Mouse (Mus musculus): ENCODE data around the gene St3gal3. TPM values are rescaled to one million over a fixed set of nuclear protein-coding genes. Genes with fewer than 3 reads are reported as not detected.

The St3gal3 gene
- total RNA-seq, 2 experiments from 2014 or later: 41.9 to 42.1 TPM

DNA sequence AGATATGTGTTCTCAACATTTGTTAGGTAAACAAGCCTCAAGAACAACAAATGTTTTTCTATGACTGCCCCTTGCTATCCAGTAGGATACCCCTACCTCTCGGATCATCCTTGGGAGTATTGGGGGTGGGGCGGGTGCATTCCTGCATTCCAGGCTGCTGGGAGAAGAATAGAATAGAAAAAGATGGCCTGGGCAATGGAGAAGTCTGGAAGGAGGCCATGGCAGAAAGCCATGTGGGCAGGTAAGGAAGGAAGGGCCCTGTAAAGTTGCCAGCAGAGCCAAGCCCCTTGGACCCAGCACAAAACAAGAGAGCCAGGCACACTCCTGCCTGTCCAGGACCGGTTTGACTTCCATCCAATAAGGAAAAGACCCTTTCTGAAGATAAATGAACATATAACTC is 221.3 kb downstream of the St3gal3 start:
- peak overlapping the region; percentile 100 for H3K27ac ChIP-seq
- TF ChIP-seq CTCF (conservative IDR thresholded peaks at IDR 0.05): no peak
- peak overlapping the region; percentile 85 for H3K4me3 ChIP-seq
- DNase-seq (ENCODE audit: low spot score in 2 of 2): no peak

DNA sequence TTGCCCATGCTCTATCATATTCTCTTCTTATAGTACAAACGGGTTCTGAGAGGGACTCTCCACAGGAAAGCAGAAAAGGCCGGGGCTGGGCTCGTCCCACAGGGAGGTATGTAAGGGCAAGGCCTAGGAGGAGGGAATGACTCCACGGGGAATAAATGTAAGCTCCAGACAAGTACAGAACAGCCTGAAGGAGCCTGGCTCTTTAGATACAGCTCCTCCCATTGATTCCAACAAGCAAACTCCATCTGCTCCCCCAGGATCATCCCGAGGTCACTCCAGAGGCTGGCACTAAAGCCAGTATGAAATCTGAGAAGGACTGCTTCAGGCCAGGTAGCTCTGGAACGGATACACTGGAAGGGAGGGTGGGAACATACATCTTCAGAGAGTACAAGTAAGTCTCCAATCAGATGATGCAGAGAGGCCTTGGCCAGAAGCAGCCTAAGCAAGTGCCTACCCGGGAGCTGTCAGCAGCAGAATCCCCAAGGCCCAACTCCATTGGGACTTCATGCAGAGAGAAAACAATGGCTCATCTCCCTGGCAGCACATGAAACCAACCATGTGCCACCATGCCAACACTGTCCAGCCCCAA is 221.9 kb downstream of the St3gal3 start:
- no peak for DNase-seq (ENCODE audit: low spot score in 2 of 2)
- Histone ChIP-seq H3K4me3 (peak overlapping the region; percentile 85), H3K27ac (peak overlapping the region; percentile 100)
- TF ChIP-seq CTCF (conservative IDR thresholded peaks at IDR 0.05): no peak

DNA sequence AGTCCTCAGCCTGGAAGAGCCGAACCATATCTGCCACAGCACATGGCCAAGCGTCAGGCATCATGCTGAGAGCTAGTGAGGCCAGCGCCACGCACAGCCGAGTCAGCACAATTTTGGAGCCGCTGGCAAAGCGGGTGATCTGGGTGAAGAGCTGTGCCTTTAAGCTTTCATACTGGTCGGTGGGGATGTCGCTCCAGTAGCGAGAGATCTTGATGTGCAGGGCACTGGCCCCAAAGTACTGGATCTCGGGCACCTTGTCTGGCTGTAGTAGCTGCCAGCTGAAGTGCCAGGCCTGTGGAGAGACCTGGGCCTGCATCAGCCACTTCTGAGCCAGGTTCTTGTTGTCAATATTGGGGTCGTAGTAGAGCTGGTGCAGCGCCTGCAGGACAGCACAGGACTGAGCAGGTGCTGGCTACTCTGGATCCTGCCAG is 222.6 kb downstream of the St3gal3 start:
- no peak for DNase-seq (ENCODE audit: low spot score in 2 of 2)
- TF ChIP-seq CTCF (conservative IDR thresholded peaks at IDR 0.05): no peak
- H3K27ac ChIP-seq: peak overlapping the region; percentile 100
- H3K4me3 ChIP-seq: peak overlapping the region; percentile 85

DNA sequence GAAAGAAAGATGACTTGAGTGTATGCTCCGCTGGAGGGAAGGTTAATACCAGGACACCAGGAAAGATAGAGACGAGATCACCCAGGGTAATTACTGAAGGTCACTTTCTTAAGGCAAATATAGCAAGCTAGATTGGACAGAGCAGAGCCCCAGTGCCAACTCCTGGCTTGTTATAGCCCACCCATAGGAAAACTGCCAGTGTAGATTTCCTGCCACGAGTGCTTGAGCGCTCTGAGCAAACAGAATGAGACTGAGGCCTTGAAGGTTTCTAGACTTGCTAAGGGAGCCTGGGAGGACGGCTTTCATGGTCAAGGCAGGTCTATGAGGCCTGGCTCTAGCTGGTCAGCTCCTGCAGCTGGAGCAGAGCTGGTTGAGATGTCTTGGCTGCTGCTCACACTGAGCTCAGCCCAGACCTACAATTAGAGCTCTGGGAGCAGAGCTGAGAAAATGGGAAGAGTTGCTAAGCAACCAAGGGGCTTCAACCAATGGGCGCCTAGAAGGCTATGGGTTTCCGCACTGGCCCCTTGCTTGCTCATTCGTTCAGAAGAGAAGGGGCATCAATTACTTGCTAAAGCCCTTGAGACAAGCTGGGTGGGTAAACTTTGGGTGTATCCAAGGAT is 225.8 kb downstream of the St3gal3 start:
- H3K4me3 ChIP-seq: peak overlapping the region; percentile 44
- H3K27ac ChIP-seq: peak overlapping the region; percentile 87
- no peak for DNase-seq (ENCODE audit: low spot score in 2 of 2)
- TF ChIP-seq CTCF (conservative IDR thresholded peaks at IDR 0.05): no peak

DNA sequence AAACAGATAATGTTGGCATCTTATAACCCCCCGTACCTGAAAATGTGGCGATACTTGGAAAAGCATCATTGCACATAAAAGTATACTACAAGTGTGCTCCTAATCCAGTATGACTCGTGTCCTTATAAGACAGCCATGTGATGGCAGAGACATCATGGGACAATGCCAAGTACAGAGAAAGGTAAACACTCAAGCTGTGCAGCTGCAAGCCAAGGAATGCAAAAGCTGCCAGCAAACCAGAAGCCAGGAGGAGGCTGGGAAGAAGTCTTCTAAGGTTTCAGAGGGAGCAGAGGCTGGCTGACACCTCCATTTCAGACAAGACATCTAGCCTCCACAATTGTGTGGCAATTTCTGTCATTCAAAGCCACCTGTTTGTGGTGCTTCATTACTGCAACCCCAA is 228.5 kb downstream of the St3gal3 start:
- no peak for TF ChIP-seq CTCF (conservative IDR thresholded peaks at IDR 0.05)
- H3K27ac ChIP-seq: peak overlapping the region; percentile 28
- no peak overlapping the region for H3K4me3 ChIP-seq
- no peak for DNase-seq (ENCODE audit: low spot score in 2 of 2)

DNA sequence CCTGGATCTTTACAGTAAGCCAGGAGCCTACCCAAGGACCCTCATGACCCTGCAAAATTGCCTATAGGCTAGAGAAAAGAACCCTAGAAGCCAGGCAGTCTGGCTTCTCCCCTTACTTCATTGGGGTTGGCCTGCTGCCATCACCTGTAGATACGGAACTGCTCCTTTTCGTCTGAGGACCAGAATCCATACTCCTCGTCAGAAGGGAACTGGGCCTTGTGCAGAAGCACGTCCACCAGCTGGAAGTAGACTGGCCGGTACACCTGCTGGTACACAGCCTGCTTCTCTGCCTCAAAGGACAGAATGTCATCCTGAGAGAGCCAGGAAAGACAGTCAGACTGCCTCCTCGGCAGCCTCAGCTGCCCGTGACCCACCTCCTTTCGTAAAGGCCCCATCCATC is 230.0 kb downstream of the St3gal3 start:
- Histone ChIP-seq H3K27ac (peak overlapping the region; percentile 79), H3K4me3 (no peak overlapping the region)
- no peak for DNase-seq (ENCODE audit: low spot score in 2 of 2)
- TF ChIP-seq CTCF (conservative IDR thresholded peaks at IDR 0.05): no peak

DNA sequence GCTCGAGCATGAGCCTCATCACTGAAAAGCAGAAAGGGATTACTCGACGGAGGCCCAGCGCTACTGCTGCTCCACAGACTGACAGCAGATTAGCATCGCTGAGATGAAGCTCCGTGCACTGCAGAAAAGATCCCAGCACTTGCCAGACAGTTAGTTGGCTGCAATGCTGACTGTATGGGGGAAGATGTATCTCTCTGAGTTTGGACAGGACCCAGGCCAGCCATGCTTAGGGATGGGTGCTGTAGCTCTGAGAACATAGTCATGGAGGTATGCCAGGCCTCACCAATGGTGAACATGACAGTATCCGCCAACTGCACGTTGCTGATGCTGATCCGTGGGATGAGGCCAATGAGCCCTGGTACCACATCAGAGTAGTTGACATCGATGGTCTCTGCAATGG is 230.6 kb downstream of the St3gal3 start:
- no peak for TF ChIP-seq CTCF (conservative IDR thresholded peaks at IDR 0.05)
- peak in 1 of 2 experiments; percentile 67 for DNase-seq (ENCODE audit: low spot score in 2 of 2)
- no peak overlapping the region for H3K4me3 ChIP-seq
- peak overlapping the region; percentile 79 for H3K27ac ChIP-seq

DNA sequence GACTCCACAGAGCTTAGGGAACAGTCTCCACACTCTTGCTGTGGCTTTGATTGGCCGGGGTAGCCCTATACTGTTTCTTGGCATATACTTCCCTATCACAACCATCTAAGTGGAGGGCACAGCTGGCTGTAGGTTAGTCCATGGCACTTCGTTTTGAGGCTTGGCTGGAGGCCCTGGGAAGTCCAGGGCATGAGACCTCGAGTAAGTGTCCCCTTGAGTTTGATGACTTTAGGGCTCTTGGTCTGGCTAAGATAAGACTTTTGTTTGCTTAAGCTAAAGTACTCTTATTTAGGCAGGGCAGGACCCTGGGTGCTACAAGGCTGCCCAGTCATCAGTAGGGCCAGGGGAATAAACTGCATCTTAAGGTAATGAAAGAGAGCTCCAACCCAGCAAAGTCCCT is 236.6 kb downstream of the St3gal3 start:
- H3K4me3 ChIP-seq: no peak overlapping the region
- DNase-seq (ENCODE audit: low spot score in 2 of 2): no peak
- TF ChIP-seq CTCF (conservative IDR thresholded peaks at IDR 0.05): no peak
- no peak overlapping the region for H3K27ac ChIP-seq

DNA sequence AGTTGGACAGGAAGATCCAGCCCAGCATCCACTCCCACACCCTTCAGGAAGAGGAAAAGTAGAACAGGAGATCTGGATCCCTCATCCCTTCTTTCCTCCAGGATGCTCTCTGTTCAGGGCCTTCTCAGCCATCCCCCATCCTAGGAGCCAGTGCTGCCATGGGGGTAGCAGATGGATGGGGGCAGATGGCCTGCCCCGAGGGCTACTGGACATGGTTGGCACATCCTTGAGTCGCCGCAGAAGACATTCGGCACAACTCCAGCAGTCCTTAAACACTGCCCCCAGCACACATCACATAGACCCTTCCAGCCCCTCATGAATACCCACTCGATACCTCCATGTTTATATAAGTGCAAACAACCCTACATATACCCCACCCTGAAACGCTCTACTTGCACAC is 238.7 kb downstream of the St3gal3 start:
- no peak for DNase-seq (ENCODE audit: low spot score in 2 of 2)
- H3K4me3 ChIP-seq: no peak overlapping the region
- H3K27ac ChIP-seq: no peak overlapping the region
- no peak for TF ChIP-seq CTCF (conservative IDR thresholded peaks at IDR 0.05)

DNA sequence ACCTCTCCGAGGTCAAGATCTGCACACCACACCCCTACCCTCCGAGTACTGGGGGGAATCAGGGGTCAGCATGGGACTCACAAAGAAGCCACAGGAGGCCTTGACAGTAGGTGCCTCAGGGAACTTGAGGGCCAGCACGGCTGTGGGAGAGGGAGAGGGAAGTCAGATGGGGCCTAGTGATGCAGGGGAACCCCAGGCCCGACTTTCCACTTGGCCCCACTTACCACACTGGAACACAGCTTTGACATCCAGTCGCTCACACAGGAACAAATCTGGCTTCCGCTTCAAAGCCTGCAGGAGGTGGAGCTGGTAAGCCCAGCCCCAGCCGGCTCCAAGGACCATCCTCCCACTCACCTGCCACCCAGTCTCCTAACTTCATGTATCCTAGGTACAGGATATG is 239.4 kb downstream of the St3gal3 start:
- TF ChIP-seq CTCF (conservative IDR thresholded peaks at IDR 0.05): no peak
- Histone ChIP-seq H3K4me3 (no peak overlapping the region), H3K27ac (no peak overlapping the region)
- no peak for DNase-seq (ENCODE audit: low spot score in 2 of 2)

DNA sequence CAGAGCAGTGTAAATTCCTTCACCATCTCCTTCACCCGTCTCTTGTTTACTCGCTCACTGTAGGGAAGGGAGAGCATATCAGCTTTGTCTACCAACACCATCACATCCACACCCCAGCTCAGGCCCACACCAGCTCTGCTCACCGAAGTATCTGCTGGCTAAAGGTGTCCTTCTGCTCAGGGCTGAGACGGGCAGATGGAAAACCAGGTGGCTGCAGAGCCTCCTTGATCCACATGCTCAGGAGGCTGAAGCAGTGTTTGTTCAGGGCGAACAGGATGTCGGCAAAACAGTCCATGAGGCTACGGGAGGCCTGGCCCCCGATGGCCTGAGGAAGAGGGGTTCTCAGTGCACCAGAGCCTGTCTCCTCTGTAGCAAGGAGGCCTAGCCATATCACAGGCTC is 240.1 kb downstream of the St3gal3 start:
- no peak for TF ChIP-seq CTCF (conservative IDR thresholded peaks at IDR 0.05)
- Histone ChIP-seq H3K4me3 (no peak overlapping the region), H3K27ac (no peak overlapping the region)
- DNase-seq (ENCODE audit: low spot score in 2 of 2): no peak

DNA sequence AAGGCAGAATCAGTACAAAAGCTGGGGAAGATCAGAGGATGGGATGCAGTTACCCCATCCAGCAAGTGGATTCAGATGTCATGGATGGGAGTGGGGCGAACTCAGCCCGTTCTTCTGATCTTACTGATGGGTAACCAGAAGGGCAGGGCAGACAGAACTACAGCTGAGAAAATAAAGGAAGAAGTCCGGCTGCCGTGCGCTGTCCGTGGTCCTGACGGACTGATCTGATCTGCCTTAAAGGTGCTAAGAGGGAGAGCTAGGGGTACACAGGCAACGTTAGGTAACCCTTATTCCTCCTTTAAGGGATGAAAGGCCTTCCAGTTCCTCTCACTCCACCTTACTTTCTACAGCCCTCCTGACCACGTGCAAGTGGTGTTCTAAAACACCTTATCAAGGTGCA is 241.3 kb downstream of the St3gal3 start:
- TF ChIP-seq CTCF (conservative IDR thresholded peaks at IDR 0.05): no peak
- H3K27ac ChIP-seq: no peak overlapping the region

DNA sequence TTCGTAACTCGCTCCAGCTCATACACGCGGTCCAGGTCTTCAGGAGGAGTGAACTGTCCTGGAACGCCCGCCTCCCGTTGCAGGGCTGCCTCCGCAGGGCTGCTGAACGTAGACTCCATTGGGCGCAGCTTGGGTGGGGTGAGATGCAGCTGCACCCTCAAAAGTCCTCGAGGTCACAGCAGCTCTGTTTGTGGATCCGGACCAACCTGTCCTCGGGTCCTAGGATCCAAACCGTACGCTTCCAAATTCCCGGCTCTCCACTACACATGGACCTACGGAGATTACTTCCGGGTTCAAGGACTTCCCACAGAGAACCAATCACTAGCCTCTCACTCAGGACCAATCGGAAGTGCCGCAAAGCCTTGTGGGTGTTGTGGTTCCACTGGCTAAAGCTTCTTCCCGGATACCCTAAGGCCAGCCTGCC is 243.0 kb downstream of the St3gal3 start, which contains the start of gene Dph2:
Gene Dph2 (minus strand): TSS at position 295 of the 424 bp plus-strand sequence.
- Histone ChIP-seq H3K4me3 (peak within 1 kb of the TSS; percentile 84), H3K27ac (peak within 1 kb of the TSS; percentile 76)
- peak; percentile 76 to 91 for DNase-seq (ENCODE audit: low spot score in 2 of 2)
- no peak for TF ChIP-seq CTCF (conservative IDR thresholded peaks at IDR 0.05)

More for the DNA sequence above, 241.3 kb downstream of the St3gal3 start:
- H3K4me3 ChIP-seq: no peak overlapping the region
- no peak for DNase-seq (ENCODE audit: low spot score in 2 of 2)

DNA sequence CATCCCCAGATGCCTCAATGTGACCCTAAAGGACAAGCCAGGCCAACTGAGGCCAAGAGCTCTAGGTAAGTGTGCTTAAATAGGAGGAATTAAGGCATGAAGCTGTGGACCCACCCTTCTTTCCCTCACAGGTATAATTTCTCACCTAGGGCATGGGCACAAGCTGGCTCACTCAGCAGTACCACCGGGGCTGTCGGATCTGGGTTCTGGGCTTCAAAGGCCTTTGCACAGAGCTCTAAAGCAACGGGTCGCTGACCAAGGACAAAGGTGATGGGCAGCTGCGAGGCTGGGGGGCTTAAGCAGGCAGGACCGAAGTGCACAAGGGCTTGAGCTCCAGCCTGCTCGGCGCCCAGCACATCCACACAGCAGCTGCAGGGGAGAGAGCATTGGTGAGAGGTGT is 244.0 kb downstream of the St3gal3 start:
- no peak for DNase-seq (ENCODE audit: low spot score in 2 of 2)
- TF ChIP-seq CTCF (conservative IDR thresholded peaks at IDR 0.05): no peak
- Histone ChIP-seq H3K4me3 (no peak overlapping the region), H3K27ac (no peak overlapping the region)
